Mouse (Mus musculus) lung, postnatal 0 days (tissue): ENCODE measurements at regions not wholly inside any gene's neighbourhood (a gene's known extent, or its start where the extent isn't known, plus 50 kb on each side); places are given as distances from the start of the nearest gene placed in this dataset.

Source experiments
- CTCF ChIP-seq: IDR thresholded peaks from 2 replicates; pipeline ENCODE4 v1.5.1; 2016; ENCODE audit warnings: antibody characterized with exemption, mild to moderate bottlenecking
- EP300 ChIP-seq: IDR thresholded peaks from 2 replicates; pipeline ENCODE4 v1.6.1; 2016; ENCODE audit warnings: antibody characterized with exemption, mild to moderate bottlenecking, control low read depth

DNA sequence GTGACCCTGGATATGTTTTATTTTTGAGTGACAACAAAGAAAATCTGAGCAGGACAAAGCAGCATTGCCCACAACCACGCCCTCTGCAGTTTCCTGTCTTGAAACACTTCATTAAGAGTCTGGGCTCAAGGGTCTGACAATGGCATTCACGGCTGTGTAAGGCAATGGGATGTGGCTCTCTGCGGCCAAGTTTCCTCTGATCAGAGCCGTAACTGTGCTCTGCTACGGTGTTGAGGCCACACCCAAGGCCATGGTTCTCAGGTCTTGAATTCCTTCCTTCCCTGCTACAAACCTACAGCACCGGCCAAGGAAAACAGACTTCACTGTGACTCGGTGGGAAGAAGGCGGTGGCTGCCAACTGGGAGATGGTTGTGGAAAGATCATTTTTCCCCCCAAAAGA, 108.4 kb upstream of the Sox5 start:
- TF ChIP-seq CTCF (no peak), EP300 (no peak)
